Mouse (Mus musculus): ENCODE data around the gene Eid1. TPM values are rescaled to one million over a fixed set of nuclear protein-coding genes. Genes with fewer than 3 reads are reported as not detected.
A peak's percentile ranks its signal among the peaks of the same experiment; 100 is the strongest.

Gene Eid1
- polyA plus RNA-seq, 1 experiment from 2014 or later = 150 TPM

DNA sequence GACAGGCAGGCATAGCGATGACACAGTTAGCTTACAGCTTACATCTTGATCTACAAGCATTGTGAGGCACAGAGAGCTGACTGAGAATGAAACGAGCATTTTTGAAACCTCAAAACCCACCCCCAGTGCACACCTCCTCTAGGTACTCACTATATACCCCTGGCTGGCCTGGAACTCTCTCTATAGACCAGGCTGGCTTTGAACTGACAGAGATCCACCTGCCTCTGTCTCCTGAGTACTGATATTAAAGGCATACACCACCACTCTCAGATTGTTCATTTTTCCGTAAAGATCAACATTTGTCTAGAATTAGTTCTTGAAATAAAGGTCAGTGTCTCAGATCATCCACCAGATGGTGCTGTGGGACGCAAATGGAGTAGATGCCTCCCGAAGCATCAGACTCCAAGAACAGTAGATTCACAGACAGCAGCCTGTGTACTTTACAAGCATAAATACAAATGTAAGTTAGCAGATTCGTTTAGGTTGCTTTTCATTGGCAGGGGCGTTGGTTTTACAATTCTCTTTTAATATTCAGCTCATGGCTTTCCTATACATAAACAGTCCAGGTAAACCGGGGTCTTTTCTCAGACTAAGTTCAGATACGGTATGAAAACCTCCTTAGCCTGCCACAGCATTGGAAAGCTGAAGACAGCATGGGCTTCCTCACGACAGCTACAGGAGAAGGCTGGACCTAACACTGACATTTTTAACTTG, 12.9 kb upstream of the Eid1 start:
- Histone ChIP-seq H3K27ac (ENCODE audit: low read depth) (no peak overlapping the region; the same call in 1 of the 2 replicates), H3K9me3 (ENCODE audit: low read depth, low read length) (no peaks in the 10 kb centered on the region), H3K9ac (peak overlapping the region; percentile 35; the same call in 1 of the 2 replicates), H3K36me3 (ENCODE audit: insufficient read depth) (no peaks in the 10 kb centered on the region), H3K4me2 (peak overlapping the region; percentile 63), H3K4me3 (ENCODE audit: low read depth, low read length) (peak overlapping the region; percentile 30), H3K27me3 (ENCODE audit: insufficient read depth, low read length) (no peaks in the 10 kb centered on the region), H3K4me1 (ENCODE audit: insufficient read depth) (peaks cover 4% of the 10 kb centered on the region; the same call in 1 of the 2 replicates)
- WGBS = 12% methylated on average over 10 of the region's 10 CpGs
- peak; percentile 91 for TF ChIP-seq CTCF (IDR thresholded peaks at IDR 0.05; ENCODE audit: low read depth)
- ATAC-seq (ENCODE audit: insufficient read depth) (peak; percentile 71), DNase-seq (peak; percentile 89)

DNA sequence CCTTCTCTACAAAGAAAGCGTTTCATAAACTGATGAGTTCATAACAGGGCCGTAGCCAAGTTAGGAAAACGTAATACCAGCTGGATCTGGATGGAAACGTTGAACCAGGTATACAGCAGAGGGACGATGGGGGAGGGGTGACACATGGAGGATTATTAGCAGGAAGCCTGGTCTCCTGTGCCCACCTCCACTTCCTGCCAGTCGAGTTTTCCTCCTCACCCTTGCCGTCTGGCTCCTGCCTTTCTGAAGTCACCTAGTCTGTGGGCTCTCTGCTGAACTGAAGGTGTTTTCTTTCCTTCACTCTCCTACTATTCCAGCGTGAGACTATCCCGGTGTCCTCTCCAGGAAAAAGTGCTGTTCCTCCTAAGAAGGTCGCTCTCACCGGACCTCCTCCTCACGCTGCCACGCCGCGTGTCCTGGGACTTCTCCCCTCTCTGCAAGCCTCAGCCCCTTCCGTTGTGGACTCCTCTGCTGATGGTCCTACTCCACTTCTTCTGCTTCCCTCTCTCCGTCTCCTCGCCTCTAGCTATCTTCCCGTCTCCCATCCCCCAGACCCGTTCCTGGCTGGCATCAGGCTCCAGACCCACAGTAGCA, 12.3 kb upstream of the Eid1 start:
- no peaks in the 10 kb centered on the region for H3K36me3 ChIP-seq (ENCODE audit: insufficient read depth)
- WGBS = 26% methylated on average over 20 of the region's 20 CpGs
- peaks cover 4% of the 10 kb centered on the region; the same call in 1 of the 2 replicates for H3K4me1 ChIP-seq (ENCODE audit: insufficient read depth)
- H3K4me2 ChIP-seq = peak overlapping the region; percentile 63
- no peaks in the 10 kb centered on the region for H3K9me3 ChIP-seq (ENCODE audit: low read depth, low read length)
- peak overlapping the region; percentile 30 for H3K4me3 ChIP-seq (ENCODE audit: low read depth, low read length)
- peak overlapping the region; percentile 35 for H3K9ac ChIP-seq
- TF ChIP-seq CTCF (IDR thresholded peaks at IDR 0.05; ENCODE audit: low read depth) = no peak
- DNase-seq = peak; percentile 43
- peak; percentile 55 for ATAC-seq (ENCODE audit: insufficient read depth)
- no peak overlapping the region; the same call in 1 of the 2 replicates for H3K27ac ChIP-seq (ENCODE audit: low read depth)
- no peaks in the 10 kb centered on the region for H3K27me3 ChIP-seq (ENCODE audit: insufficient read depth, low read length)

DNA sequence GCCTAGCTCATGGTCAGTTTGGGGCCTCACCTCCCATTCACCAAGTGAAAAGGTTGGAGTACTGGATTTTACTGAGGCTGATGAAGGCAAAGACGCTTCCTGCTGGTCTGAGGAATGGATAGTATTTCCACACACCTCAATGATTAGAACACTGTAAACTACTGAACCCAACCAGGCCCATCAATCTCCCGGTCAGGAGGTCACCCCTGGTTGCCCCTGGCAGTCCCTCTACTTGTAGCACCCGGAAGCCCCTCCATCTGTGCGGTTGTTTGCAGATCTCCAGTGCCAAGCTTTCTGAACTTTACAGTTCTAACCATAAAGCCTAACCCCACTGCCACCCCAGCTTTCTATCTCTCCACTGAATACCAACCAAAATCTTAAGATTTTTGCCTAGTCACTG, 11.7 kb upstream of the Eid1 start:
- TF ChIP-seq CTCF (IDR thresholded peaks at IDR 0.05; ENCODE audit: low read depth) = no peak
- Histone ChIP-seq H3K4me3 (ENCODE audit: low read depth, low read length) (peak overlapping the region; percentile 30), H3K27me3 (ENCODE audit: insufficient read depth, low read length) (no peaks in the 10 kb centered on the region), H3K9me3 (ENCODE audit: low read depth, low read length) (no peaks in the 10 kb centered on the region), H3K9ac (peak overlapping the region; percentile 35), H3K4me1 (ENCODE audit: insufficient read depth) (peaks cover 4% of the 10 kb centered on the region; the same call in 1 of the 2 replicates), H3K4me2 (peak overlapping the region; percentile 63), H3K36me3 (ENCODE audit: insufficient read depth) (no peaks in the 10 kb centered on the region), H3K27ac (ENCODE audit: low read depth) (no peak overlapping the region)
- ATAC-seq (ENCODE audit: insufficient read depth) (no peak), DNase-seq (no peak)
- WGBS = 35% methylated on average over 4 of the region's 4 CpGs

DNA sequence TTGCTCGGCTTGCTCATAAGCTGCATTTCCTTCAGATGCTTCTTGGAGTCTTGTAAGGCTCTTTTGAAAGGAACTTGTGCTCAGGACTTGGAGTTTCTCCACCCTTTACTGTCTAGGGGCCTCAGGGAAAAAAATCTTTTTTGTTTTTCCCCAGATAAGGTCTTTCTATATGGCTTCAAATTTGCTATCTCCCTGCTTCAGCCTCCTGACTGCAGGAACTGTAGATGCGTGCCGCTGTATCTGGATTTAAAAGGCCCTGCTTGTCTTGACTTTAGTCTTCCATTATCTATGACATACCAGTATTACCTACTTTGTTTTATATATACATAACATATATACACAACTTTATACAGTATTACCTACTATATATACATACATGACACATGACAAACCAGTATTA, 10.4 kb upstream of the Eid1 start:
- no peak for DNase-seq
- no peaks in the 10 kb centered on the region for H3K9me3 ChIP-seq (ENCODE audit: low read depth, low read length)
- TF ChIP-seq CTCF (IDR thresholded peaks at IDR 0.05; ENCODE audit: low read depth) = no peak
- no peak overlapping the region for H3K27ac ChIP-seq (ENCODE audit: low read depth)
- H3K36me3 ChIP-seq (ENCODE audit: insufficient read depth) = no peaks in the 10 kb centered on the region
- H3K4me3 ChIP-seq (ENCODE audit: low read depth, low read length) = no peak overlapping the region
- H3K27me3 ChIP-seq (ENCODE audit: insufficient read depth, low read length) = no peaks in the 10 kb centered on the region
- no peak overlapping the region for H3K4me2 ChIP-seq
- WGBS = 90% methylated on average over 3 of the region's 3 CpGs
- no peak overlapping the region for H3K9ac ChIP-seq
- peaks cover 4% of the 10 kb centered on the region; the same call in 1 of the 2 replicates for H3K4me1 ChIP-seq (ENCODE audit: insufficient read depth)
- ATAC-seq (ENCODE audit: insufficient read depth) = no peak

DNA sequence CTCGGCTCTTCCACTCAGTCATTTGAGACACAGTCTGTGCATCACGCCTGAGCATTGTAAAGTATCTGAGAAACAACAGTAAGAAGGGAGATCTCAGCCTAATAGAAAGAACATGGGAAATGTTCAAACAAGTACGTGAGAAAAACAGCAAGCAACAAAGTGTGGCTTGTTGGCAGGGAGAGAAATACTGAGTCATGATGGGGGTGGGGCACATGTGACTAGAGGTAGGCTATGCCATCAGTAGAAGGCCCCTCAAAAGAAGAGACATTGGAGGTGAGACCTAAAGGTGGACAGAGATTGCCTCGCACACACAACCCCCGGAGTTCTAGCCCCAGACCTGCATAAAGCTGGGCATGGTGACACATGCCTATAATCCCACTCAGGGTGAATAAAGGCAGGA, 7.7 kb upstream of the Eid1 start:
- Histone ChIP-seq H3K4me2 (no peak overlapping the region), H3K27ac (ENCODE audit: low read depth) (no peak overlapping the region), H3K9me3 (ENCODE audit: low read depth, low read length) (no peaks in the 10 kb centered on the region), H3K27me3 (ENCODE audit: insufficient read depth, low read length) (no peaks in the 10 kb centered on the region), H3K4me1 (ENCODE audit: insufficient read depth) (peaks cover 4% of the 10 kb centered on the region; the same call in 1 of the 2 replicates), H3K4me3 (ENCODE audit: low read depth, low read length) (no peak overlapping the region), H3K36me3 (ENCODE audit: insufficient read depth) (no peaks in the 10 kb centered on the region), H3K9ac (no peak overlapping the region)
- no peak for TF ChIP-seq CTCF (IDR thresholded peaks at IDR 0.05; ENCODE audit: low read depth)
- ATAC-seq (ENCODE audit: insufficient read depth) = no peak
- WGBS = 86% methylated on average over 5 of the region's 5 CpGs
- no peak for DNase-seq

DNA sequence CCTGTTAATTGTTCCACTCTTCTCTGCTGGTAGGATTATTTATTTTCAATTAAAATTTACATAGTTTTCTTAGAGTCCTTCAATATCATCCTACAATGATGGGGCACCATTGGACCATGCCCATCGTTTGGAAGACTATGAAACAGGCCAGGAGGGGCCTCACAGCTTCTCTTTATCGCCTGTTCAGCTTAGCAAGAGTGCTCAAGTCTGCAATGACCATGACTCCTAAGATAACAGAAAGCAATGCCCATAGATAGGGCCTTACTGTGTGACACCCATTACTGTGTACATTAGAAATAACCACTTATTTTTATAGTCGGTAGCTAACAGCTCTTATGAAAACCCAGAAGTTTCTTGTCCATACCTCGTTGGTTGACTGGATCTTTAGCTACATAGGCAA, 7.0 kb upstream of the Eid1 start:
- no peak overlapping the region for H3K4me2 ChIP-seq
- 84% methylated on average over 4 of the region's 4 CpGs for WGBS
- DNase-seq = no peak
- H3K4me1 ChIP-seq (ENCODE audit: insufficient read depth) = peaks cover 1% of the 10 kb centered on the region; the same call in 1 of the 2 replicates
- no peaks in the 10 kb centered on the region for H3K9me3 ChIP-seq (ENCODE audit: low read depth, low read length)
- H3K9ac ChIP-seq = no peak overlapping the region
- TF ChIP-seq CTCF (IDR thresholded peaks at IDR 0.05; ENCODE audit: low read depth) = no peak
- no peak overlapping the region for H3K4me3 ChIP-seq (ENCODE audit: low read depth, low read length)
- H3K27me3 ChIP-seq (ENCODE audit: insufficient read depth, low read length) = no peaks in the 10 kb centered on the region
- H3K36me3 ChIP-seq (ENCODE audit: insufficient read depth) = no peaks in the 10 kb centered on the region
- ATAC-seq (ENCODE audit: insufficient read depth) = no peak
- H3K27ac ChIP-seq (ENCODE audit: low read depth) = no peak overlapping the region

DNA sequence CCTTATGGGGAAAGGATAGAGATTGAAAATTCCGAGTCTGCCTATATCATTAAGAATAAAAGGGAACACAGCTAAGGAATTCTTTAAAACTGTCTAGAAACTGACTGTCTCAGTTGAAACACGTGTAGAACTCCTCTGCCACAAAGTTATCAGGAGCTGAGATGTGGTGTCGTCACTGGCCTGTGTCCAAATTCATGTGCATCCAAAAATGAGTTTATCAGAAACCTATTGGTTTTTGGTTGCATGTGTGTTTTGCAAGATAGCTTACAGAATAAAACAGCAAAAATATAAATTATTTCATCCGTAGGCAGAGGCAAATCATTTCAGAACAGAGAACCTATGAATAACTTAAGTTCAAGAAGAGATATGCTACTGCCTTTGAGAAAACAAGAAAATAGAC, 6.2 kb upstream of the Eid1 start:
- Histone ChIP-seq H3K9ac (no peak overlapping the region), H3K27ac (ENCODE audit: low read depth) (no peak overlapping the region), H3K4me1 (ENCODE audit: insufficient read depth) (no peaks in the 10 kb centered on the region), H3K4me2 (no peak overlapping the region), H3K9me3 (ENCODE audit: low read depth, low read length) (no peaks in the 10 kb centered on the region), H3K36me3 (ENCODE audit: insufficient read depth) (no peaks in the 10 kb centered on the region), H3K4me3 (ENCODE audit: low read depth, low read length) (no peak overlapping the region), H3K27me3 (ENCODE audit: insufficient read depth, low read length) (no peaks in the 10 kb centered on the region)
- DNase-seq = no peak
- ATAC-seq (ENCODE audit: insufficient read depth) = no peak
- no peak for TF ChIP-seq CTCF (IDR thresholded peaks at IDR 0.05; ENCODE audit: low read depth)
- 66% methylated on average over 4 of the region's 4 CpGs for WGBS
